Mouse (Mus musculus) olfactory bulb, adult 2 months (tissue): ENCODE measurements around the gene Zdhhc14.

Experiments used
- CTCF ChIP-seq: fragments of 200-500 bp; IDR thresholded peaks from 2 replicates; pipeline ENCODE4 v1.5.1; 2012; ENCODE audit warnings: low read depth, mild to moderate bottlenecking, low read length, moderate library complexity; ENCODE audit not compliant: insufficient read depth
- POLR2A ChIP-seq: fragments of 200-500 bp; IDR thresholded peaks from 2 replicates; pipeline ENCODE4 v1.6.1; 2012; ENCODE audit warnings: mild to moderate bottlenecking, low read depth, low read length, moderate library complexity; ENCODE audit not compliant: insufficient read depth

- TF ChIP-seq CTCF (no peak), POLR2A (no peak)
These were observed 58.1 kb downstream of the Zdhhc14 start for GRCm38 (mm10) chr17:5550444-5550843.
